Mouse (Mus musculus) c-Kit-positive CD71-positive TER-119-negative erythroid progenitor cells, embryonic 14.5 days (primary cell): ENCODE data around the gene Ostm1.

Experiments
- DNase-seq: peaks from one replicate; pipeline ENCODE4 v3.0.0-alpha.2; 2013; ENCODE audit warnings: low read depth

Gene Ostm1

GRCm38 (mm10) chr10:42583157-42583872 is at the start of gene Ostm1, which contains the start of gene Nr2e1:
Gene Ostm1 (plus strand): TSS chr10:42583822.
Gene Nr2e1 (minus strand): TSS chr10:42583632.
- no peak for DNase-seq

- peak; percentile 75 for DNase-seq
Measured at GRCm38 (mm10) chr10:42533836-42534453, 49.7 kb upstream of the Ostm1 start.

DNA sequence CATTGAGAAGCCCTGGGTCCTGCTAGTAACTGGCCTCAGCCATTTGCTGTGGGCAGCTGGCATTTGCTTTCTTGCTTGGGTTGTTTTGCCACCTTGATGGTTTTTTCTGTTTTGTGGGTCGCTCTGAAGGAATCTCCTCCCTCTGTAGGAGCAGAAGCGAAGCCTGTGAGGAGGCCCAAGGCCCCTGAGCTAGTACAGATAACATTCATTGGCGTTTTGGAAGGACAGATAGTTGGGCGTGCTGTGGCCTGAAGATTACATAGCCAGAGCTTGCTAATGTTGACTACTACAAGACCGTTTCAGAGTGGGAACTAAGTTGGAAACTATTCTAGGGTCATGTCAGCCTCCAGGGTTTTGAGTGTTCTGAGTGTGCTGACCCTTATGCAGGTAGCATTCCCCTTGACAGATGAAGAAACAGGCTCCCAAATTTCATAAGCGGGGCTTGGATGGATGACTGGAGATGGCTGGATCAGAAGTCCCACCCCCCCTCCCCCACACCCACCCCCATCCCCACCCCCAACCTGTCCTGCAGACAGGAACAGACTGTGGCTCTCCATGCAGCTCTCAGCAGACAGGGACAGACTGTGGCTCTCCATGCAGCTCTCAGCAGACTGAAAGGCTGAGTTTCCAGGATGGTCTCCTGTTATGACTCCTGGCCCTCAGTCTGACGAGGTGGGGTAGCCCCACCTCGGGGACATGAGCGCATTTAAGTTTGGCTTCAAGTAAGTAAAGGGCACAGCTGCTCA is 45.9 kb upstream of the Ostm1 start:
- DNase-seq, result peak; percentile 83

- DNase-seq, result no peak
Measured at GRCm38 (mm10) chr10:42545707-42546503, 37.7 kb upstream of the Ostm1 start.

GRCm38 (mm10) chr10:42546507-42546906 is 37.1 kb upstream of the Ostm1 start:
- DNase-seq, result no peak

GRCm38 (mm10) chr10:42559581-42560200 is 23.9 kb upstream of the Ostm1 start:
- DNase-seq, result no peak

- peak; percentile 48 for DNase-seq
Measured at GRCm38 (mm10) chr10:42562272-42562671, 21.4 kb upstream of the Ostm1 start.

DNA sequence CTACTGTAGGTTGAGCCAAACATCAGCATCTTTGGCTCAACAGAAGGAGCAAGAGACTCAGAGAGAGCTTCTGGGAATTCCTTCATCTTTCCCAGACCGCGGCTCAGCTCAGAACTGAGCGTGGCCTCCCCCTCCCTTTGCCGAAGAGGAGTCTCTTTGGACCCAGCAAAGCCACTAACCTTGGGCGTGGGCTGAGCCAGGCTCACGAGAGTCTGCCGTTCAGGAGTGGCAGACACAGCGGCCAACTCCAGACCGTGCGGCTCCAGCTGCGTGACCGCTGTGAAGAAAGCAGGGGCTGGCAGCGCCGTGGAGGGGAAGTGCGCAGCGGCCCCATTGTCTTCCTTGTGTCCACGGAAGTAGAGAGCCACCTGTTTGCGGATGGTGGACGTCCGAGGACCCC is 11.1 kb upstream of the Ostm1 start:
- no peak for DNase-seq

DNA sequence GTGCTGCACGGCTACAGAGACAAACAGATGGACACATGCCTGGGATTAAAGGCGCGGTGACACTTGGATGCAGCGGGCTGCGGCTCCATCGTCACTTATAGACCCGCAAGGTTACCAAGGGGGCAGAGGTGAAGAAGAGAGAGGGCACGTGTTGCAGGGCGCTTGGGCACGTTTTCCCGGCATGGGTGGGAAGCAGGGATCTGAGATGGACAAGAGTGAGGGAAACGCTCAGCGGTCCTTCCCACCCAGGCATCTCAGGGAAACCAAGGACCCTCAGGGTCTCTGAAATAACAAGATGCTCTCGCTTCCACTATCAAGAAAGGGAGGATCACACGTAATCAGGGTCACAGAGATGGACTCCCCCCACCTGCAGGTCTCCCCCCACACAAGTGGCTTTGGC is 10.7 kb upstream of the Ostm1 start:
- DNase-seq, result no peak

DNA sequence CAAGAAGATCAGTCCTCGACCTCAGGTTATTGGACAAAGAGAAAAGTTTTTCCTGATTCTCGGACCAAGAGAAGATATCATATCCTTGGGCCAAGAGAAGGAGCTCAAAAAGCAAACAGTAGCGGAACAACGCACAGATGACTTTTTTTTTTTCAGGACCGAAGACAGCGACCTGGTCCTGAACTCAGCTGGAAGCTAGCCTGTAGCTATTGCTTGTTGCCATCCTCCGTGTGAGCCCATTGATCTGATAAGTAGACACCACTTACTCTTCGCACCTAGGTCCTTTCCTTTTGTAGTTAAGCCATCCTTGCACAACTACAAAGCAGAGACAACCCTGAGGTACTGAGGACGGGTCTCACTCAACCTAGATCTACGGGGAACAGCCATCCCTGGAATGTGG is 9.0 kb upstream of the Ostm1 start:
- peak; percentile 22 for DNase-seq

DNA sequence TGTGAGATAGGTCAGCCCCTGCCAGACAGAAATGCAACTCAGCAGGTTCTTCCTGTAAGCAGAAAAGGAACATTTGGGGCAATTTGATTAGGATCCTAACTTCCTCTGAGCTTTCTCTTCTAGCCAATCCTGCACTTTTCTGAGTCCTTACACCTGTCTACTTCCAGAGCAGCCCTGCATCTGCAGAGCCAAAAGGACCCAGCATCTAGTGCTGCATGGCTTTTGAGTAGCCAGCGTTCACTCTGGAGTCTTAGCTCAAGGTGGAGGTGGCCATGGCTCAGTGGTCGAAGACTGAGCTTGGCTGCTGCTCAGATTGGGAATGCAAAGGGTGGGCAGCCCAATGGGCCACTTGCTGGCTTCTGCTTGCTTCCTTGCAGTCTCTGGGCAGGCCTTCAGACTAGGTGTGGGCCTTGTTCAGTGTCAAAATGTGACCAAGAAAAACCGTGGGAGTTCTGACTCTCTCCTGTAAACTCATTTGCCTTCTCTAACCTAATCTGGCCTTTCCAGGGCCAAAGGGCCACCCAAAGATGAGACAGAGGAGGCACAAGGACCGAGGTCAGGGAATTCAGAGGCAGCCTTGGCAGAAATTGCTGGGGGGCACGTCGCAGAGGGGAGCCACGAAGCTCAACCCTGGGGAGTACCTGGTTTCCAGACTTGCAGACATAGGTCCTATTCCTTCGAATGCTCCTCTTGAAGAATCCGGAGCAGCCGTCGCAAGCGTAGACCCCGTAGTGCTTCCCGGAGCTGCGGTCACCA is 5.9 kb upstream of the Ostm1 start:
- DNase-seq, result no peak

DNA sequence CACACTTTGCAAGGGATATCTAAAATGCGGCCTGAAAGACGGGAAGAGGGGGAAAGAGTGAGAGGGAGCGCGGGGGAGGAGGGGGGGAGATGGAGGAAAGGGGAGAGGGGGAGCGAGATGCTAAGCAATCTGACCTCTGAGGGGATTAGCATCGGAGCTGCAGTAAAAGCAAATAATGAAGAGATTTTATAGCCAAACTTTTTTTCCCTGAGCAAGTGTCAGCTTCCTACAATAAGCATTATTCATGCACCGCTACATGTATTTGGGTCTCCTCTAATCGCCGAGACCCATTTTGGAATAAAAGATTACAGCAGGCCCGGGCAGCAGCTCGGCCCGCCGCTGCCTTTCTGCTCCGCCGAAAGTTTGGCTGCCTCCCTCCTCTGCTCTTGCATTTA is 5.3 kb upstream of the Ostm1 start:
- DNase-seq, result no peak

GRCm38 (mm10) chr10:42578698-42579474 is 4.7 kb upstream of the Ostm1 start:
- no peak for DNase-seq

DNA sequence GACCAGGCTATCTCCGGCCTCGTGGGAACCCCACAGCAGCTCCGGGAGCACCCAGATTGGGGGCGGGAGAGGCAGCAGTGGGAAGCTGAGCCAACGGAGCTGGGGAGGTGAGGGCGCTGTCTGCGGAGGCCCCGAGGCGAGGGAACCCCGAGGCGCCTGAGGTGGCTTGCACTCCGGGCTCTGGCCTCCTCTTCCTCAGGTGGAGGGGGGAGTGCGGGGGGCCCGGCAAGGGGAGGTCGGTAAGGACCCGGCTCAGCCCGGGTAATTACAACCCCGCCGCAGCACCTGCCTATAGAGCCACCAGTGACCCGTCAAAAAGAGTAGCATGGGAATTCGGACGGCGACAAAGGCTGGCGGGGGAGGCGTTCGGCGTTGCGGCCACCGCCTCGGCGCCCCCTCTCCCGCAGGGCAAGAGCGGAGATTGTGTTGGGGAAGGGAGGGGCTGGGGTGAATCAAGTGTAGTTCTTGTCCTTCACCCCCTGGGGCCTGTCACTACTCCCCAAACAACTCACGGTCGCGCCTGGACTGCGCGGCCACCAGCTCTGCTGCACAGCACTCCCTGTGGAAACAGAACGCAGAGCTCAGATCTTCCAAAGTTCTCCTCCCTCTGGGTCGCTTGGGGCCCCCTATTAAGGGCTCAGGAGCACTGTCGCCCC is 4.0 kb upstream of the Ostm1 start:
- no peak for DNase-seq

DNA sequence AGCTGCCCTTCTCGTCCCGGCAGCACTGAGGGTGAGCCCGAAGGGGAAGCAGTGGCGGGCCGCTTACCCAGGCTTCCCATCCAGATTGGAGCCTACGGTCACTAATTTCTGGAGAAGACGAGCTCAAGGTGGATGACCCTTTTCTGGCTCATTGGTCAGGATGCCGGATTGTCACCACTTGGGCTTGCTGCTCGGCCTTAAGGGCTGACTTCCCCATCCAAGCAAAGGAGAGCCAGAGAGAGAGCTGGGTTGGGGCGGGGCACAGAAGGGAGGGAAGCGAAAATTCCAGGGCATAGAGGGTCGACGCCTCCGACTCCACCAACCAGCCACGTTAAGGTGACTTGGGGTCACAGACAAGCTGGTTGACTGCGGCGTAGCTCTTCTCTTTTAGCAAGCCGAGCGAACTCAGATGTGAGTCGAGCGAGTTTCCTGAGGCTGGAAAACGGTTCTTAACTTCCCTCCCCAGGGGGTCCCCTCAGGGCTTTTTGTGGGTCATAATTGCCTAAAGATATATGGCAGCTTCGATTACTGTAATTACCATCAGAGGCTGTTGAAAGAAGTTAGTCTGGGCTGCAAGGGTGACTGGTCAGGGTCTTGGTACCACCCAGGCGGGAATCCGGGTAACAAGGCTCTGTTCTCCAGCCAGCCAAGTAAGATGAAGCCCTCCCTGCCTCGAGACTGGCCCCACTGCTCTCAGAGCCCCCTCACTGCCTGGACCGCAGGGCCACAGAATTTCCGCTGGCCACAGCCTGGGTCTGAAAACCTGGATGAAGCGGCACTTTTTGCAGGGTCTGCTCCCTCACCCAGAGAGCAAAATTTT is 3.3 kb upstream of the Ostm1 start:
- DNase-seq, result no peak

GRCm38 (mm10) chr10:42580951-42581277 is 2.7 kb upstream of the Ostm1 start:
- no peak for DNase-seq

GRCm38 (mm10) chr10:42581694-42582565 is 1.7 kb upstream of the Ostm1 start:
- DNase-seq, result no peak

- DNase-seq, result no peak
Measured at GRCm38 (mm10) chr10:42582566-42583110, 984 bp upstream of the Ostm1 start.
